Mouse (Mus musculus) liver, embryonic 14.5 days (tissue): Measurements from ENCODE around the gene Gdap2.

ENCODE experiments used
- CTCF ChIP-seq: IDR thresholded peaks from 2 replicates; pipeline ENCODE4 v1.5.1; 2016; ENCODE audit warnings: antibody characterized with exemption, low read depth, control low read depth
- EP300 ChIP-seq: IDR thresholded peaks from 2 replicates; pipeline ENCODE4 v1.6.1; 2016; ENCODE audit warnings: antibody characterized with exemption, low read depth

GRCm38 (mm10) chr3:100122445-100122844 is 39.7 kb upstream of the Gdap2 start:
- no peak for TF ChIP-seq EP300
- TF ChIP-seq CTCF = no peak
